In the genomic region with DNA sequence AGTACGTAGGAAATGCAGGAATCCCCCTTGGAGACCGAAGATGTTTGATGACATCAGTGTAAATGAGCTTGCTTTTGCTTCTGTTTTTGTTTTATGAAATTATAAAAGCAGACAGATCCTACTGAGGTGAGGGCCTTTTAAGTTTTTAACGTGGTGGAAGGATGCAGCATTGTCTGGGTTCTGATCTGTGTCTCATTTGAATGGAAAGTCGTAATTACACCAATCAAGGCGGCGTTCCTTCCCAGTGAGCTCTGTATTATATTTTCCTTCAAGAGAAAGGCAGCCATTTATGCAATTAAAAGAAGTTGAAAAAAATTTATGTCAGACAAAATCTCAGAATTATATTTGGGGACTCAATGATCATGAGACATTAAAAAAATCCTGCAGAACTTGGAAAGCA, we compare ENCODE assay signal across 26 mouse cellular contexts.
"Had no signal": no experiment of that assay in that cellular context is flagged by ENCODE, and none has a peak within 500 bp of the region (broad histone marks: within the 10 kb centered on the region; RNA-seq: fewer than 3 reads in every experiment).

No protein-coding gene starts in this region.

- H3K4me3 ChIP-seq: embryonic facial prominence, embryonic 10.5 days; embryonic facial prominence, embryonic 12.5 days; embryonic facial prominence, embryonic 13.5 days; embryonic facial prominence, embryonic 15.5 days; erythroblast, embryonic 14.5 days; forebrain, embryonic 12.5 days; gastrocnemius, adult 2 months; heart, adult 2 months; heart, embryonic 10.5 days; heart, embryonic 12.5 days had no signal

- H3K36me3 ChIP-seq: embryonic facial prominence, embryonic 10.5 days; embryonic facial prominence, embryonic 12.5 days; embryonic facial prominence, embryonic 13.5 days; embryonic facial prominence, embryonic 15.5 days; forebrain, embryonic 12.5 days; heart, embryonic 10.5 days; heart, embryonic 12.5 days had no signal

- H3K27me3 ChIP-seq: embryonic facial prominence, embryonic 12.5 days; embryonic facial prominence, embryonic 13.5 days; embryonic facial prominence, embryonic 15.5 days; forebrain, embryonic 12.5 days; heart, embryonic 12.5 days had no signal

- H3K4me1 ChIP-seq: embryonic facial prominence, embryonic 10.5 days; embryonic facial prominence, embryonic 12.5 days; embryonic facial prominence, embryonic 13.5 days; embryonic facial prominence, embryonic 15.5 days; forebrain, embryonic 12.5 days; heart, embryonic 10.5 days; heart, embryonic 12.5 days had no signal

- DNase-seq: cerebellum, adult 2 months; cerebellum, adult 8-10 months; cerebellum, adult 9-10 months; cerebellum, adult 9-11 months; cerebellum, postnatal 10 days; cerebellum, postnatal 14 days; cerebellum, postnatal 25 days; cerebellum, postnatal 36 days; embryo, embryonic 11 days; gastrocnemius, adult 2 months; gastrocnemius, postnatal 10 days; gastrocnemius, postnatal 14 days; gastrocnemius, postnatal 25 days; gastrocnemius, postnatal 36 days; heart, adult 11 months; heart, adult 18-20 months; heart, adult 2 months had no signal

- H3K9ac ChIP-seq: embryonic facial prominence, embryonic 12.5 days; embryonic facial prominence, embryonic 13.5 days; embryonic facial prominence, embryonic 15.5 days; forebrain, embryonic 12.5 days; heart, embryonic 12.5 days had no signal

- H3K9me3 ChIP-seq: embryonic facial prominence, embryonic 10.5 days; embryonic facial prominence, embryonic 12.5 days; embryonic facial prominence, embryonic 13.5 days; embryonic facial prominence, embryonic 15.5 days; forebrain, embryonic 12.5 days; heart, embryonic 10.5 days; heart, embryonic 12.5 days had no signal

- H3K4me2 ChIP-seq: embryonic facial prominence, embryonic 12.5 days; embryonic facial prominence, embryonic 13.5 days; embryonic facial prominence, embryonic 15.5 days; forebrain, embryonic 12.5 days; heart, embryonic 11.5 days; heart, embryonic 12.5 days had no signal

- H3K27ac ChIP-seq: embryonic facial prominence, embryonic 10.5 days; embryonic facial prominence, embryonic 12.5 days; embryonic facial prominence, embryonic 13.5 days; embryonic facial prominence, embryonic 15.5 days; forebrain, embryonic 12.5 days; gastrocnemius, adult 2 months; heart, adult 2 months; heart, embryonic 10.5 days had no signal
